Mouse (Mus musculus) cerebellum, adult 11 months (tissue): ENCODE measurements around the gene Dusp2.
A peak's percentile ranks its signal among the peaks of the same experiment; 100 is the strongest.

Experiments used
- DNase-seq: peaks from one replicate; pipeline ENCODE4 v3.0.0; 2022

The Dusp2 gene

GRCm38 (mm10) chr2:127324456-127324855, 11.5 kb upstream of the Dusp2 start:
- no peak for DNase-seq

- DNase-seq = no peak
Measured at GRCm38 (mm10) chr2:127328090-127328851, 7.7 kb upstream of the Dusp2 start.

GRCm38 (mm10) chr2:127332807-127333570, 3.0 kb upstream of the Dusp2 start:
- no peak for DNase-seq

- DNase-seq = no peak
Measured at GRCm38 (mm10) chr2:127333945-127334603, 1.9 kb upstream of the Dusp2 start.

- no peak for DNase-seq
Measured at GRCm38 (mm10) chr2:127335078-127335541, 849 bp upstream of the Dusp2 start.

GRCm38 (mm10) chr2:127336497-127336832, 506 bp downstream of the Dusp2 start:
- DNase-seq = no peak

GRCm38 (mm10) chr2:127336885-127337284, 926 bp downstream of the Dusp2 start:
- no peak for DNase-seq

GRCm38 (mm10) chr2:127337531-127337930, 1.6 kb downstream of the Dusp2 start:
- peak; percentile 24 for DNase-seq

GRCm38 (mm10) chr2:127338012-127338411, 2.1 kb downstream of the Dusp2 start:
- no peak for DNase-seq

- no peak for DNase-seq
Measured at GRCm38 (mm10) chr2:127338416-127338815, 2.5 kb downstream of the Dusp2 start, which contains the start of gene Astl. Astl (plus strand) TSS chr2:127338639.

- DNase-seq = no peak
Measured at GRCm38 (mm10) chr2:127338833-127339232, 2.9 kb downstream of the Dusp2 start.

- no peak for DNase-seq
Measured at GRCm38 (mm10) chr2:127339262-127339661, 3.3 kb downstream of the Dusp2 start.

- peak; percentile 16 for DNase-seq
Measured at GRCm38 (mm10) chr2:127341159-127341558, 5.2 kb downstream of the Dusp2 start.

- DNase-seq = no peak
Measured at GRCm38 (mm10) chr2:127346334-127346733, 10.4 kb downstream of the Dusp2 start.

- no peak for DNase-seq
Measured at GRCm38 (mm10) chr2:127347147-127347985, 11.4 kb downstream of the Dusp2 start.

GRCm38 (mm10) chr2:127353881-127354280, 17.9 kb downstream of the Dusp2 start:
- no peak for DNase-seq

- peak; percentile 55 for DNase-seq
Measured at GRCm38 (mm10) chr2:127362459-127363281, 26.7 kb downstream of the Dusp2 start, which contains the start of gene Adra2b. Adra2b (plus strand) TSS chr2:127363208.

GRCm38 (mm10) chr2:127363282-127363652, 27.3 kb downstream of the Dusp2 start:
- no peak for DNase-seq

- no peak for DNase-seq
Measured at GRCm38 (mm10) chr2:127363696-127364095, 27.7 kb downstream of the Dusp2 start.

- no peak for DNase-seq
Measured at GRCm38 (mm10) chr2:127364452-127364851, 28.5 kb downstream of the Dusp2 start.

- no peak for DNase-seq
Measured at GRCm38 (mm10) chr2:127367126-127367820, 31.3 kb downstream of the Dusp2 start.
